Mouse (Mus musculus) heart, embryonic 14.5 days (tissue): ENCODE data around the gene Imp4. TPM values are rescaled to one million over a fixed set of nuclear protein-coding genes. Genes with fewer than 3 reads are reported as not detected.

Experiments used
- ATAC-seq: fragments of 200-750 bp; cut with Nextera tagmentation; 2 replicates; pipeline ENCODE4 v1.8.0; 2017; ENCODE audit warnings: low read depth, moderate TSS enrichment; ENCODE audit not compliant: insufficient number of reproducible peaks, insufficient read depth, low FRiP score
- H3K27ac ChIP-seq, 2 experiments: fragments of 200-500 bp in 1 of 2; fragments of 300-500 bp in 1 of 2; sonication (generic) in 1 of 2; replicated peaks in 1 of 2; 2 replicates each; pipeline ENCODE4 v1.5.1; 2012 to 2014; ENCODE audit warnings: low read depth in 2 of 2, low read length in 2 of 2, control low read depth in 1 of 2, mild to moderate bottlenecking in 1 of 2, mixed read lengths in 1 of 2; ENCODE audit not compliant: control insufficient read depth in 1 of 2, insufficient read depth in 1 of 2
- H3K27me3 ChIP-seq: fragments of 300-500 bp; sonication (generic); 2 replicates; pipeline ENCODE4 v1.6.1; 2014; ENCODE audit warnings: mild to moderate bottlenecking, low read length, control low read depth; ENCODE audit not compliant: control insufficient read depth, insufficient read depth
- H3K36me3 ChIP-seq: fragments of 300-500 bp; sonication (generic); 2 replicates; pipeline ENCODE4 v1.6.1; 2014; ENCODE audit warnings: mild to moderate bottlenecking, control low read depth, low read length, mixed read lengths; ENCODE audit not compliant: control insufficient read depth, insufficient read depth
- H3K4me1 ChIP-seq, 2 experiments: fragments of 200-500 bp in 1 of 2; fragments of 300-500 bp in 1 of 2; sonication (generic) in 1 of 2; 2 replicates each; pipeline ENCODE4 v1.6.1; 2012 to 2014; ENCODE audit warnings: low read length in 2 of 2, control low read depth in 1 of 2, mixed read lengths in 1 of 2; ENCODE audit not compliant: control insufficient read depth in 2 of 2, insufficient read depth in 2 of 2
- H3K4me2 ChIP-seq: fragments of 300-500 bp; sonication (generic); 2 replicates; pipeline ENCODE4 v1.6.1; 2014; ENCODE audit warnings: mild to moderate bottlenecking, low read length
- H3K4me3 ChIP-seq, 2 experiments: fragments of 200-500 bp in 1 of 2; fragments of 300-500 bp in 1 of 2; sonication (generic) in 1 of 2; 2 replicates each; pipeline ENCODE4 v1.5.1; 2012 to 2014; ENCODE audit warnings: low read length in 2 of 2, mild to moderate bottlenecking in 2 of 2, control low read depth in 1 of 2, low read depth in 1 of 2, moderate library complexity in 1 of 2; ENCODE audit not compliant: control insufficient read depth in 1 of 2, insufficient read depth in 1 of 2
- H3K9ac ChIP-seq: fragments of 300-500 bp; sonication (generic); 2 replicates; pipeline ENCODE4 v1.6.1; 2014; ENCODE audit warnings: mild to moderate bottlenecking, low read length
- H3K9me3 ChIP-seq: fragments of 300-500 bp; sonication (generic); 2 replicates; pipeline ENCODE4 v1.6.1; 2016; ENCODE audit warnings: low read length, control low read depth; ENCODE audit not compliant: control insufficient read depth
- WGBS: fragments of 180-500 bp; shearing (Covaris S2); extraction: QIAGEN DNeasy Blood & Tissue Kit; methylation state at CpG from one replicate; pipeline ENCODE4 v1.1.7; 2014; 5-methylcytosine and 5-hydroxymethylcytosine counted together
- polyA plus RNA-seq: library from polyadenylated mRNA; unstranded; fragments of >200 nt; fragmentation: Nextera tagmentation; extraction: Ambion mirVana; gene quantifications from 2 replicates; pipeline ENCODE4 v1.2.1, GENCODE M21; 2014

Imp4 gene
- polyA plus RNA-seq: 59.0 and 66.7 TPM in 2 replicates

DNA sequence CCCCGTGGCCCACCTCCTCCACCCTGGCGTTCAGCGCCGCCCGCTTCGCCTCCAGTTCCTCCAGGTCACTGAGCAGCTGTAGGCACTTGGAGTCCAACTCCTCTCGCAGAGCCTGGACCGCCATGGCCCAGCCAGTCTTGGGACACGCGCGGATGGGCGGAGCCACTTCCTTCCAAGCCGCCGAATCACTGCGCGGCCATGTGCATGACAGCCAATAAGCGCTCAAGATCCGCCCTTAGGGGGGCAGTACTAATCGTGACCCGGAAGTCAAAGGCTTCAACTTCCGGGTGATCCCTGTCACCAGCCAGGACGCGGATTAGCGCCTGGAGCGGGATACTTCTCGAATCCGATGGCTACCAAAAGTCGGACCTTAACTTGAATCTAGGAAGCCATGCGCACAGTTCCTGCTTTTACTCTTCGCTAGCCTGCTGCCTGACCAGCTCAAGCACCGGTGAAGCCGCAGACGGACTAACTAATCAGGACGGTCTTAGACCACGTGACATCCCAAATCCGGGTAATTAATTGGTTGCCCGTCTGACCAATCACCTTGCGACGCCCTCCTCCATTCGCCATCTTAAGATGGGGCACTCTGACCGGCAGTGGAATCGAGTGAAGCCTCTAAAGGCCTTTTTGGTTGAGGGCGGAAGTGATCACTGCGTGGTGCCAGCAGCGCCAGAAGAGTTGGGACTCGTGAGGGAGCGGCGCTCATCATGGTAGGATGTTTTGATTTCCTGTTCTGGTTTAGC lies at the start of gene Imp4, which contains the start of gene Ccdc115:
TSS of gene Imp4 (plus strand) at position 637 of the 746 bp plus-strand sequence.
TSS of gene Ccdc115 (minus strand) at position 458 of the 746 bp plus-strand sequence.
- Histone ChIP-seq H3K27me3 (no peaks in the 10 kb centered on the region), H3K9ac (peak within 1 kb of the TSS; percentile 73), H3K36me3 (peaks cover 51% of the 10 kb centered on the region), H3K4me1 (peaks cover 3 to 14% of the 10 kb centered on the region in 2 experiments), H3K9me3 (no peaks in the 10 kb centered on the region), H3K27ac (peak within 1 kb of the TSS; percentile 39 to 80), H3K4me2 (peak within 1 kb of the TSS; percentile 75), H3K4me3 (peak within 1 kb of the TSS; percentile 62 to 88)
- WGBS: under 1% methylated on average over 48 of the region's 48 CpGs
- ATAC-seq: peak; percentile 94

DNA sequence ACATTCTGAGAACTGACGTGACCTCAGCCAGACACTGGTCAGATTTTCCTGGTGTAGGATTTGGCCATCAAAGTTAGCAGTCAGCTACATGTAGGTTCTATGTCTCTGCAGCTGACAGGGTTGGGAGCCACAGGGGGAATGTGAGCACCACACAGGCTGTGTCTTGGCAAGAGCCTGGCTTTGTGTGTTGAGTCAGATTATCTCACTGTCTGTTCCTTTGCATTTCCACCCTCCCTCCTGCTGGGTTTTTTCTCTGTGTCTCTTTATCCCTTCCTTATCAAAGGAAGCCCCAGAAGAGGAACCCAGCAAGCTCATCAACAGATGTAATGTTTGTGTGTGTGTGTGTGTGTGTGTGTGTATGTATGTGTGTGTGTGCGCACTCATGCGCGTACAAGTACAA lies 43.3 kb upstream of the Imp4 start:
- H3K27ac ChIP-seq: no peak overlapping the region
- no peak overlapping the region for H3K4me2 ChIP-seq
- H3K4me1 ChIP-seq: no peaks in the 10 kb centered on the region
- 80% methylated on average over 4 of the region's 4 CpGs for WGBS
- no peaks in the 10 kb centered on the region for H3K27me3 ChIP-seq
- no peak overlapping the region for H3K9ac ChIP-seq
- no peak overlapping the region for H3K4me3 ChIP-seq
- ATAC-seq: no peak
- no peaks in the 10 kb centered on the region for H3K9me3 ChIP-seq
- H3K36me3 ChIP-seq: no peaks in the 10 kb centered on the region

- 31% methylated on average over 11 of the region's 11 CpGs for WGBS
- no peak for ATAC-seq
Measured at GRCm38 (mm10) chr1:34399182-34399953, 40.3 kb upstream of the Imp4 start.

GRCm38 (mm10) chr1:34428466-34428865 lies 11.2 kb upstream of the Imp4 start:
- Histone ChIP-seq H3K4me2 (no peak overlapping the region), H3K4me3 (no peak overlapping the region), H3K36me3 (0 out of 2 replicates have a peak, but pooled peaks cover 4% of the 10 kb centered on the region), H3K9me3 (peaks cover 24% of the 10 kb centered on the region), H3K27me3 (no peaks in the 10 kb centered on the region), H3K27ac (no peak overlapping the region), H3K4me1 (0 out of 4 replicates have a peak, but pooled peaks cover 0 to 3% of the 10 kb centered on the region in 2 experiments), H3K9ac (no peak overlapping the region)
- WGBS: 90% methylated on average over 2 of the region's 2 CpGs
- no peak for ATAC-seq

More at GRCm38 (mm10) chr1:34399182-34399953, 40.3 kb upstream of the Imp4 start:
- Histone ChIP-seq H3K4me2 (no peak overlapping the region), H3K36me3 (no peaks in the 10 kb centered on the region), H3K4me3 (no peak overlapping the region), H3K27me3 (no peaks in the 10 kb centered on the region), H3K9ac (no peak overlapping the region), H3K9me3 (no peaks in the 10 kb centered on the region), H3K4me1 (no peaks in the 10 kb centered on the region), H3K27ac (no peak overlapping the region)

- no peak for ATAC-seq
- H3K4me3 ChIP-seq: no peak overlapping the region
- no peaks in the 10 kb centered on the region for H3K27me3 ChIP-seq
- peaks cover 6 to 8% of the 10 kb centered on the region in 2 experiments; a peak in 2 of 4 replicates for H3K4me1 ChIP-seq
- no peak overlapping the region for H3K27ac ChIP-seq
- 90% methylated on average over 4 of the region's 4 CpGs for WGBS
- H3K36me3 ChIP-seq: 0 out of 2 replicates have a peak, but pooled peaks cover 4% of the 10 kb centered on the region
- H3K9ac ChIP-seq: no peak overlapping the region
- no peak overlapping the region for H3K4me2 ChIP-seq
- H3K9me3 ChIP-seq: peaks cover 24% of the 10 kb centered on the region
Measured at GRCm38 (mm10) chr1:34429281-34429680, 10.4 kb upstream of the Imp4 start.

DNA sequence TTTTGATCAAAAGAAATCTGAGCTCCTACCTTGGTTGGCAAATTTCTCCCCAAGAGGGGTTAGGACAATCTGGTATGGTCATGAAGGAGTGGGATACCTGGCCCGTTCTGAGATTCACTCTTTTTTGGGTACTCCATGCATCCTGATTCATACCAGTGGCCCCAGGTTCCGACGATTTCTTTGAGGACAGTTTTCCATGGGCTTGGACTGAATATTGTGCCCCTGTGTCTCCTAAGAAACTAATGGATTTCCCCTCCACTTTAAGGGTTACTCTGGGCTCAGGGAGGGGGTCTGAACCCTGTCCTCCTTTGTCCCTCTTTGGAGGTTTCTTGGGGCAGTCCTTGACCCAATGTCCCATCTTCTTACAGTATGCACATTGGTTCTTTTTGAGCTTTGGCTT lies 8.7 kb upstream of the Imp4 start:
- Histone ChIP-seq H3K27ac (no peak overlapping the region), H3K36me3 (0 out of 2 replicates have a peak, but pooled peaks cover 4% of the 10 kb centered on the region), H3K4me1 (peaks cover 6 to 8% of the 10 kb centered on the region in 2 experiments; a peak in 2 of 4 replicates), H3K9me3 (peaks cover 24% of the 10 kb centered on the region), H3K9ac (no peak overlapping the region), H3K4me2 (no peak overlapping the region), H3K27me3 (no peaks in the 10 kb centered on the region), H3K4me3 (no peak overlapping the region)
- no peak for ATAC-seq
- WGBS: 91% methylated on average over 3 of the region's 3 CpGs

DNA sequence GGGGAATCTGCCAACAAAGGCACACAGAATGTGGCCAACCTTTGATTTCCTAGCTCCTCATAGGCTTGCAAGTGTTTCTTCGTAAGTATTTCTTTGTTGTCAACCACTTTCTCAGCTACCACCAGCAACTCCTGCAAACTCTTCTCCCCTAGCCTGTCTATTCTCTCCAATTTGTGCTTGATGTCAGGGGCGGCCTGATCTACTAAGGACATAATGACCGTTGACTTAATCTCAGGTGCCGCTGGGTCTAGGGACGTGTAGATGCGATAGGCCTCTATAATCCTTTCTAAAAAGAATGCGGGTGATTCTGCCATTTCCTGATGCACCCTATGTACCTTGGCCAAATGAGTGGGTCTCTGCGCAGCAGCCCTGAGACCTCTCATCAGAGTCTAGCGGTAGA lies 8.2 kb upstream of the Imp4 start:
- H3K27me3 ChIP-seq: no peaks in the 10 kb centered on the region
- WGBS: 95% methylated on average over 9 of the region's 9 CpGs
- H3K4me2 ChIP-seq: no peak overlapping the region
- H3K4me1 ChIP-seq: peaks cover 6 to 8% of the 10 kb centered on the region in 2 experiments; a peak in 2 of 4 replicates
- no peak overlapping the region for H3K4me3 ChIP-seq
- peaks cover 5% of the 10 kb centered on the region; the same call in 1 of the 2 replicates for H3K36me3 ChIP-seq
- H3K9ac ChIP-seq: no peak overlapping the region
- peaks cover 24% of the 10 kb centered on the region for H3K9me3 ChIP-seq
- no peak for ATAC-seq
- no peak overlapping the region for H3K27ac ChIP-seq
